Mouse (Mus musculus) layer of hippocampus, adult 2 months (tissue): ENCODE measurements at regions not wholly inside any gene's neighbourhood (a gene's known extent, or its start where the extent isn't known, plus 50 kb on each side); places are given as distances from the start of the nearest gene placed in this dataset.

Experiments used
- DNase-seq, 2 experiments: peaks; one replicate each; pipeline ENCODE4 v3.0.0; 2022; ENCODE audit warnings: low spot score in 2 of 2
- H3K27ac ChIP-seq: fragments of 200-600 bp; 2 replicates; pipeline ENCODE4 v1.8.1; 2022
- H3K4me3 ChIP-seq: fragments of 200-600 bp; 2 replicates; pipeline ENCODE4 v1.8.1; 2022; ENCODE audit warnings: mild to moderate bottlenecking
- CTCF ChIP-seq: fragments of 200-600 bp; conservative IDR thresholded peaks from 2 replicates; pipeline ENCODE4 v1.8.1; 2022; ENCODE audit warnings: antibody characterized with exemption, mild to moderate bottlenecking, moderate library complexity

DNA sequence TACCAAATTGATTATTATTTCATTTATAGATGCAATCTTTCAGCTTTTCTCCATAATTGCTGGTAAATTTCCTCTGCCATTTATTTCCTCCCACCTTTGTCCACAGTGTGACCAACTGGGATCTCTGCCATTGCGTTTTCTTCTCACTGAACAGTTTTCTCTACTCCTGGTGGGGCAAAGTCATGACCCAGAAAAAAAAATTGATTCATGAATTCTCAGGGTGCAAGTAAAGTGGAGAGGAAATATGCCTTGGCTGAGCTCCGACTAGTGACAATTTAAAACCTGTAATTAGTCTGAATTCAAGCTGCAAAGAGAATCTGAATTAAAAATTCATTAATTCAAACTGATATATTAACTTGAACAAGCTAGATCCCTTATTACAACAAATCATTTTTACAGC is 452.6 kb downstream of the Prkd1 start:
- no peak for TF ChIP-seq CTCF
- DNase-seq, result no peak
- H3K4me3 ChIP-seq, result no peak overlapping the region
- H3K27ac ChIP-seq, result no peak overlapping the region

DNA sequence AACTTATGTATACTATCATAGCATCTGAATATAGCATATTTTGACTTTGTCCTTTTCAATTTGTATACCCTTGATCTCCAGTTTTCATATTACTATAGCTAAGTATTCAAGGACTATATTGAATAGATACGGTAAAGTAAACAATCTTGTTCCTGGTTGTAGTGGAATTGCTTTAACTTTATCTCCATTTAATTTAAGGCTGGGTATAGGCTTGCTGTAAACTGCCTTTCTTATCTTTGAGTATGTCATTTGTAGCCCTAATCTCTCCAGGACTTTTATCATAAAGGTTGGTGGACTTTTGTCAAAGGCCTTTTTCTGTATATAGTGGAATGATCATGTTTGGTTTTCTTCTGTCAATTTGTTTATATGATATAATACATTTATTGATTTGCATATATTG is 407.8 kb downstream of the Prkd1 start:
- no peak for TF ChIP-seq CTCF
- H3K27ac ChIP-seq, result no peak overlapping the region
- H3K4me3 ChIP-seq, result no peak overlapping the region
- no peak for DNase-seq

DNA sequence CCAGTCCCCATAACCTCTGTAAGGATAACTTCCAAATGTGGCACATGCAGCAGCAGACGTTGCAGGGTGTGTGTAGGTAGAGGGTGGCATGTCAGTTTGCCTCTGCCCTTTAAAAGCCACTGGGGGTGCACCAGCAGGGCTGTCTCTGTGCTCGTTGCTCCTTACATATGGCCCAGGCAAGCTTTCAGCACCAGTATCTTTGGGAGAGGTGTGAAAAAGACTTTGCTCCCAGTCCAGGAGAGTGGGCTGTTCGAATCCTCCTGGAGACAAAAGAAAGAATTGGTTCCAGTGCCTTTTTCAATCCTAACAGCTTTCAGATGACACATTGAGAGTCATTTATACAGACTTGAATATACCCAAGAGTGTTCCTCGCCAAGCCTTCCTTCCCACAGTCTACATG is 390.0 kb downstream of the Prkd1 start:
- H3K4me3 ChIP-seq, result no peak overlapping the region
- no peak for DNase-seq
- no peak for TF ChIP-seq CTCF
- H3K27ac ChIP-seq, result no peak overlapping the region

DNA sequence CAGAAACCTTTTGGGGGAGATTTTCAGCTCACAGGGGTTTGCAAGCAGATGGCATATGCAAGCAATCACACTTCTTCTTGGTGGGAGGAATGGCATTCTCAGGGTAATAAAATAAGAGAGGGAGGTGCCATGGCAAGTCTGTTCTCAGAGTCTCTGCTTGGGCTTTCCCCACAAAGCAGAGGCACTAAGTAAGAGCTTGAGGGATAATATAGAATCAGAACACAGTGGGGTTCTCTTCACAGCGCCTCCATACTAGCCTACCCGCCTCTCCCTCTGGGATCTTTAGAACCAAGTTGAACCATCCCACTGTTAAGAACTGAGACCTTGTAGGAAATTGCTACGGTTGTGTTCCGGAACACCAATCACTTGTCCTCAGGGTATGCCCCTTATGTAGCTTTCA is 387.8 kb downstream of the Prkd1 start:
- DNase-seq, result no peak
- Histone ChIP-seq H3K4me3 (no peak overlapping the region), H3K27ac (no peak overlapping the region)
- TF ChIP-seq CTCF, result no peak

- no peak for DNase-seq
- Histone ChIP-seq H3K27ac (no peak overlapping the region), H3K4me3 (no peak overlapping the region)
- TF ChIP-seq CTCF, result no peak
These were observed 375.5 kb downstream of the Prkd1 start for GRCm38 (mm10) chr12:50273239-50273880.

DNA sequence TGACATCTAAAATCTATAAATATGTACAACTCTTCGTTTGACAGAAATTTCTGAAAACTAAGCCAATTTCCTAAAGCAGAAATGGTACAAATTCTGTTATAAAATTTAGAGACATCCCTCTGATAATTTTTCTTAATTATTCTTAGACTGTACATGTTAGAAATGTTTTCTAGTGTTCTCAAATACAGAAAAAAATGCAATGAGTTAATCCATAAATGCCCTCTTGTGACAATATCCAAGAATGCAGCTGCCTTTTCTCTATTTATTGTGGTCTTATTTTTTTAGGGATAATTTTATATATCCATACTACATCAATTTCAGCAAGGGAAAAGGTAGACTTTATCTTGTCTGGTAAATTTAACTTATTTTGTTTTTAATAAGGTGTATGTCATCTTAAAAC is 367.3 kb downstream of the Prkd1 start:
- TF ChIP-seq CTCF, result peak; percentile 85

More for the DNA sequence above, 367.3 kb downstream of the Prkd1 start:
- DNase-seq, result no peak
- Histone ChIP-seq H3K4me3 (no peak overlapping the region), H3K27ac (peak overlapping the region; percentile 44)
